Mouse (Mus musculus) limb, embryonic 10.5 days (tissue): ENCODE data around the gene Bri3. TPM values are rescaled to one million over a fixed set of nuclear protein-coding genes. Genes with fewer than 3 reads are reported as not detected.

Experiments
- DNase-seq: peaks from one replicate; pipeline ENCODE4 v3.0.0-alpha.2; 2017; ENCODE audit warnings: low spot score
- H3K27ac ChIP-seq: fragments of 300-500 bp; sonication (generic); 2 replicates; pipeline ENCODE4 v1.5.1; 2016; ENCODE audit warnings: mild to moderate bottlenecking
- H3K27me3 ChIP-seq: fragments of 300-500 bp; sonication (generic); 2 replicates; pipeline ENCODE4 v1.6.1; 2016; ENCODE audit warnings: low read depth, mild to moderate bottlenecking; ENCODE audit not compliant: poor library complexity, severe bottlenecking
- H3K36me3 ChIP-seq: fragments of 300-500 bp; sonication (generic); 2 replicates; pipeline ENCODE4 v1.6.1; 2016; ENCODE audit warnings: mild to moderate bottlenecking, moderate library complexity
- H3K4me1 ChIP-seq: fragments of 300-500 bp; sonication (generic); 2 replicates; pipeline ENCODE4 v1.6.1; 2016
- H3K4me3 ChIP-seq: fragments of 300-500 bp; sonication (generic); 2 replicates; pipeline ENCODE4 v1.5.1; 2016; ENCODE audit warnings: mild to moderate bottlenecking, moderate library complexity
- H3K9me3 ChIP-seq: fragments of 300-500 bp; sonication (generic); replicated peaks from 2 replicates; pipeline ENCODE4 v1.6.1; 2016; ENCODE audit warnings: mild to moderate bottlenecking
- WGBS: fragments of 180-500 bp; shearing (Covaris S2); methylation state at CpG from one replicate; pipeline ENCODE4 v1.1.7; 2016; 5-methylcytosine and 5-hydroxymethylcytosine counted together
- polyA plus RNA-seq: library from polyadenylated mRNA; unstranded; fragments of >200 nt; fragmentation: Nextera tagmentation; extraction: Ambion mirVana; gene quantifications from 2 replicates; pipeline ENCODE4 v1.2.1, GENCODE M21; 2016

Bri3 gene
- polyA plus RNA-seq, 1 experiment from 2014 or later: 122 TPM

- H3K27ac ChIP-seq: no peak overlapping the region
- no peak overlapping the region for H3K4me3 ChIP-seq
- WGBS: 87% methylated on average over 7 of the region's 7 CpGs
- H3K9me3 ChIP-seq: 0 out of 2 replicates have a peak, but pooled peaks cover 2% of the 10 kb centered on the region
- DNase-seq: no peak
- no peaks in the 10 kb centered on the region for H3K36me3 ChIP-seq
- H3K27me3 ChIP-seq: no peaks in the 10 kb centered on the region
- H3K4me1 ChIP-seq: peaks cover 6% of the 10 kb centered on the region; the same call in 1 of the 2 replicates
These were observed 2.4 kb downstream of the Bri3 start for GRCm38 (mm10) chr5:144246669-144247068.

- no peaks in the 10 kb centered on the region for H3K27me3 ChIP-seq
- H3K4me1 ChIP-seq: peaks cover 6% of the 10 kb centered on the region; the same call in 1 of the 2 replicates
- no peak overlapping the region for H3K4me3 ChIP-seq
- no peaks in the 10 kb centered on the region for H3K36me3 ChIP-seq
- no peak for DNase-seq
- WGBS: 79% methylated on average over 10 of the region's 10 CpGs
- H3K27ac ChIP-seq: no peak overlapping the region
- 0 out of 2 replicates have a peak, but pooled peaks cover 2% of the 10 kb centered on the region for H3K9me3 ChIP-seq
These were observed 3.1 kb downstream of the Bri3 start for GRCm38 (mm10) chr5:144247307-144247706.

GRCm38 (mm10) chr5:144247906-144248585 lies 3.8 kb downstream of the Bri3 start:
- no peak overlapping the region for H3K4me3 ChIP-seq
- H3K4me1 ChIP-seq: peaks cover 6% of the 10 kb centered on the region; the same call in 1 of the 2 replicates
- H3K27me3 ChIP-seq: no peaks in the 10 kb centered on the region
- no peak for DNase-seq
- H3K36me3 ChIP-seq: no peaks in the 10 kb centered on the region
- H3K9me3 ChIP-seq: 0 out of 2 replicates have a peak, but pooled peaks cover 2% of the 10 kb centered on the region
- WGBS: 77% methylated on average over 10 of the region's 10 CpGs
- no peak overlapping the region for H3K27ac ChIP-seq

- Histone ChIP-seq H3K36me3 (no peaks in the 10 kb centered on the region), H3K9me3 (0 out of 2 replicates have a peak, but pooled peaks cover 2% of the 10 kb centered on the region), H3K4me3 (no peak overlapping the region), H3K4me1 (peaks cover 14% of the 10 kb centered on the region), H3K27ac (no peak overlapping the region), H3K27me3 (no peaks in the 10 kb centered on the region)
- no peak for DNase-seq
- 88% methylated on average over 3 of the region's 3 CpGs for WGBS
These were observed 5.6 kb downstream of the Bri3 start for GRCm38 (mm10) chr5:144249871-144250270.

- Histone ChIP-seq H3K36me3 (no peaks in the 10 kb centered on the region), H3K27ac (no peak overlapping the region)
These were observed 7.8 kb downstream of the Bri3 start for GRCm38 (mm10) chr5:144251876-144252577.

GRCm38 (mm10) chr5:144253212-144253611 lies 9.0 kb downstream of the Bri3 start:
- H3K9me3 ChIP-seq: 0 out of 2 replicates have a peak, but pooled peaks cover 2% of the 10 kb centered on the region
- no peak overlapping the region for H3K27ac ChIP-seq
- DNase-seq: no peak
- H3K4me3 ChIP-seq: no peak overlapping the region
- WGBS: 74% methylated on average over 4 of the region's 4 CpGs
- H3K27me3 ChIP-seq: no peaks in the 10 kb centered on the region
- peaks cover 11% of the 10 kb centered on the region for H3K36me3 ChIP-seq
- peaks cover 27% of the 10 kb centered on the region for H3K4me1 ChIP-seq

More at GRCm38 (mm10) chr5:144251876-144252577, 7.8 kb downstream of the Bri3 start:
- no peak for DNase-seq
- Histone ChIP-seq H3K4me3 (no peak overlapping the region), H3K4me1 (peaks cover 21% of the 10 kb centered on the region), H3K27me3 (no peaks in the 10 kb centered on the region), H3K9me3 (0 out of 2 replicates have a peak, but pooled peaks cover 2% of the 10 kb centered on the region)
- 92% methylated on average over 13 of the region's 13 CpGs for WGBS

- 54% methylated on average over 16 of the region's 16 CpGs for WGBS
- peaks cover 21% of the 10 kb centered on the region for H3K36me3 ChIP-seq
- peak overlapping the region; percentile 98 for H3K27ac ChIP-seq
- H3K9me3 ChIP-seq: 0 out of 2 replicates have a peak, but pooled peaks cover 2% of the 10 kb centered on the region
- H3K4me3 ChIP-seq: peak overlapping the region; percentile 99
- H3K27me3 ChIP-seq: no peaks in the 10 kb centered on the region
- peak; percentile 42 for DNase-seq
- peaks cover 37% of the 10 kb centered on the region for H3K4me1 ChIP-seq
These were observed 10.0 kb downstream of the Bri3 start for GRCm38 (mm10) chr5:144254122-144254810.

- Histone ChIP-seq H3K4me1 (peaks cover 39% of the 10 kb centered on the region), H3K27me3 (no peaks in the 10 kb centered on the region), H3K36me3 (peaks cover 28% of the 10 kb centered on the region), H3K27ac (peak overlapping the region; percentile 98), H3K9me3 (0 out of 2 replicates have a peak, but pooled peaks cover 2% of the 10 kb centered on the region), H3K4me3 (peak overlapping the region; percentile 99)
- WGBS: under 1% methylated on average over 84 of the region's 84 CpGs
- peak; percentile 97 for DNase-seq
These were observed 10.8 kb downstream of the Bri3 start for GRCm38 (mm10) chr5:144254811-144255631.

GRCm38 (mm10) chr5:144255632-144256540 lies 11.6 kb downstream of the Bri3 start:
- Histone ChIP-seq H3K27ac (peak overlapping the region; percentile 98), H3K9me3 (no peaks in the 10 kb centered on the region), H3K27me3 (no peaks in the 10 kb centered on the region), H3K36me3 (peaks cover 37% of the 10 kb centered on the region), H3K4me1 (peaks cover 46% of the 10 kb centered on the region), H3K4me3 (peak overlapping the region; percentile 99)
- DNase-seq: peak; percentile 80
- under 1% methylated on average over 40 of the region's 40 CpGs for WGBS

GRCm38 (mm10) chr5:144256541-144256870 lies 12.3 kb downstream of the Bri3 start:
- no peaks in the 10 kb centered on the region for H3K27me3 ChIP-seq
- 20% methylated on average over 7 of the region's 7 CpGs for WGBS
- H3K4me3 ChIP-seq: peak overlapping the region; percentile 99
- H3K36me3 ChIP-seq: peaks cover 43% of the 10 kb centered on the region
- no peaks in the 10 kb centered on the region for H3K9me3 ChIP-seq
- H3K4me1 ChIP-seq: peaks cover 46% of the 10 kb centered on the region
- H3K27ac ChIP-seq: peak overlapping the region; percentile 98
- no peak for DNase-seq

GRCm38 (mm10) chr5:144256888-144257287 lies 12.7 kb downstream of the Bri3 start:
- H3K27ac ChIP-seq: peak overlapping the region; percentile 98
- H3K4me1 ChIP-seq: peaks cover 50% of the 10 kb centered on the region
- no peaks in the 10 kb centered on the region for H3K9me3 ChIP-seq
- 58% methylated on average over 1 of the region's 1 CpGs for WGBS
- H3K36me3 ChIP-seq: peaks cover 47% of the 10 kb centered on the region
- no peak for DNase-seq
- H3K27me3 ChIP-seq: no peaks in the 10 kb centered on the region
- H3K4me3 ChIP-seq: peak overlapping the region; percentile 99
